Mouse (Mus musculus) kidney, adult 10 weeks (tissue): ENCODE results near the gene Sytl1. TPM values are rescaled to one million over a fixed set of nuclear protein-coding genes. Genes with fewer than 3 reads are reported as not detected.

ENCODE experiments used
- polyA plus RNA-seq: library from polyadenylated mRNA; stranded (reverse); fragments of 350-450 nt; fragmentation: Illumina TruSeq; extraction: RNeasy Lipid Tissue Mini Kit (QIAGEN cat#74804); gene quantifications from one replicate; pipeline ENCODE4 v1.2.3, GENCODE M21; 2014; ENCODE audit warnings: low read depth, low replicate concordance

Sytl1 gene
- not detected for polyA plus RNA-seq

GRCm38 (mm10) chr4:133262882-133263281 is at the start of gene Sytl1:
Gene Sytl1 (minus strand): TSS chr4:133263113.

GRCm38 (mm10) chr4:133277104-133278026 is 14.5 kb upstream of the Sytl1 start, which contains the start of gene Tmem222:
Gene Tmem222 (minus strand): TSS chr4:133277792.

GRCm38 (mm10) chr4:133240490-133240921 is 22.4 kb downstream of the Sytl1 start, which contains the start of gene Map3k6:
Gene Map3k6 (plus strand): TSS chr4:133240818.

GRCm38 (mm10) chr4:133211751-133212561 is 51.0 kb downstream of the Sytl1 start, which contains the start of the genes Cd164l2 and Gpr3:
Gene Cd164l2 (plus strand): TSS chr4:133212131.
Gene Gpr3 (minus strand): TSS chr4:133212536.

Other genes with a start within 250 kb of the Sytl1 start
- 43.9 TPM for gene Wasf2, start 132.6 kb downstream of the Sytl1 start, polyA plus RNA-seq
- gene Cd164l2, start 51.0 kb downstream of the Sytl1 start, polyA plus RNA-seq = not detected
- gene Gpr3, start 50.6 kb downstream of the Sytl1 start, polyA plus RNA-seq = not detected
- gene Map3k6, start 22.3 kb downstream of the Sytl1 start, polyA plus RNA-seq = not detected
- 1.4 TPM for gene Tmem222, start 14.7 kb upstream of the Sytl1 start, polyA plus RNA-seq
- gene Wdtc1, start 90.4 kb upstream of the Sytl1 start, polyA plus RNA-seq = 5.0 TPM
- gene Slc9a1, start 106.6 kb upstream of the Sytl1 start, polyA plus RNA-seq = 1.2 TPM
- not detected for gene Tent5b, start 217.0 kb upstream of the Sytl1 start, polyA plus RNA-seq
- not detected for gene Trnp1, start 235.4 kb upstream of the Sytl1 start, polyA plus RNA-seq